Mouse (Mus musculus) small intestine, adult 2 months (tissue): ENCODE measurements around the gene Btg2. TPM values are rescaled to one million over a fixed set of nuclear protein-coding genes. Genes with fewer than 3 reads are reported as not detected.
A peak's percentile ranks its signal among the peaks of the same experiment; 100 is the strongest.

Source experiments
- H3K27ac ChIP-seq: fragments of 200-500 bp; 2 replicates; pipeline ENCODE4 v1.5.1; 2012; ENCODE audit warnings: low read depth, low read length, control low read depth, inconsistent platforms; ENCODE audit not compliant: insufficient read depth
- H3K27me3 ChIP-seq: fragments of 200-500 bp; 2 replicates; pipeline ENCODE4 v1.6.1; 2012; ENCODE audit warnings: mild to moderate bottlenecking, moderate library complexity, low read length, inconsistent platforms; ENCODE audit not compliant: control insufficient read depth, insufficient read depth
- H3K36me3 ChIP-seq: fragments of 200-500 bp; 2 replicates; pipeline ENCODE4 v1.6.1; 2012; ENCODE audit warnings: mild to moderate bottlenecking, low read length, control low read depth, inconsistent platforms; ENCODE audit not compliant: control insufficient read depth, insufficient read depth
- H3K4me1 ChIP-seq: fragments of 200-500 bp; 2 replicates; pipeline ENCODE4 v1.6.1; 2012; ENCODE audit warnings: low read length, inconsistent platforms, mixed read lengths; ENCODE audit not compliant: control insufficient read depth, insufficient read depth, insufficient read length
- H3K4me3 ChIP-seq: fragments of 200-500 bp; 2 replicates; pipeline ENCODE4 v1.5.1; 2012; ENCODE audit warnings: low read depth, mild to moderate bottlenecking, control low read depth, inconsistent platforms, low read length, moderate library complexity
- CTCF ChIP-seq: fragments of 200-500 bp; IDR thresholded peaks from 2 replicates; pipeline ENCODE4 v1.5.1; 2012; ENCODE audit warnings: low read depth, mild to moderate bottlenecking, control low read depth, inconsistent platforms, low read length, moderate library complexity, mixed read lengths; ENCODE audit not compliant: insufficient replicate concordance, insufficient read length; ENCODE audit errors: extremely low read depth
- POLR2A ChIP-seq: fragments of 200-500 bp; IDR thresholded peaks from 2 replicates; pipeline ENCODE4 v1.6.1; 2012; ENCODE audit warnings: low read depth, mild to moderate bottlenecking, control low read depth, inconsistent platforms, low read length, moderate library complexity
- WGBS: fragments of 180-500 bp; shearing (Covaris S2); methylation state at CpG from one replicate; pipeline ENCODE4 v1.1.7; 2018; 5-methylcytosine and 5-hydroxymethylcytosine counted together
- polyA plus RNA-seq: library from polyadenylated mRNA; depleted of rRNA; stranded (reverse); fragments of >200 nt; gene quantifications from 2 replicates; pipeline ENCODE4 v1.2.3, GENCODE M21; 2012

The Btg2 gene
- polyA plus RNA-seq, 1 experiment, result 73.7 TPM

DNA sequence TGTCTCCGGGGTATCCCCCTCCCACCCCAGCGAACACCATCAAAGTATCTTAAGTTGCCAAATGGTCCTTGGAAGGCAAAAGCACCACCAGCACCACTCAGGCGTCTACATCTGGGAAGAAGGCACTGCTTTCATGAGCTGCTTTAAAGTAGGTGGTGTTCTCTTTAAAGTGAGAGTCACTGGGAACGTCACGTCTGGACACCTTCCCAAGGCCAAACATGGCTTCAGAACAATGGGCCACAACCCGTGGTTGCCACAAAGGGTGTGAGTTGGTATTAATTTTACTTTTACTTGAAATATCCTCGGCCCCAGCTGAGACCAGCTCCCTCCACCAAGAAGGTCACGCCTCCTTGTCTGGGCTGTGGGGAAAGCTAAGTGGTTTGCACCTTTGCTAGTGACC, 21.2 kb downstream of the Btg2 start:
- peak overlapping the region; percentile 84 for H3K27ac ChIP-seq
- 31% methylated on average over 8 of the region's 8 CpGs for WGBS

DNA sequence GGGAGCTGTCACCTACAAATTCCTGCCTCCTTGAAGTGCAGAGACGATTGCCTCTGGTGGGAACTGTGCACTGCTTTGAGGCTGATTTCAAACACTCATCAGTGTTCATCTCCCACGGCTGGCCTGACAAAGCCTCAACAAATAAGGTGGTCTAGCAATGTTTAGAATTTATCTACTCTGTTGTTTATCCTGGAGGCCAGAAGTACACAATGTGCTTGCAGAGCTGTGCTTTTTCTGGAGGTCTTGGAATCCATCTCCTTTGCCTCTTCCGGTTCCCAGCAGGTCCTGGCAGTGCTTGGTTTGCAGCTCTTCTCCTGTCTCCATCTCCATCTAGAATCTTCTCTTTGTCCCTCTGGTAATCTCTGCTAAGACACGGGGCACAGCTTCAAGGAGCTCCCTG, 22.6 kb downstream of the Btg2 start:
- TF ChIP-seq POLR2A, result no peak
- TF ChIP-seq CTCF, result no peak
- Histone ChIP-seq H3K4me1 (peaks cover 50% of the 10 kb centered on the region), H3K27ac (peak overlapping the region; percentile 95), H3K36me3 (no peaks in the 10 kb centered on the region), H3K4me3 (no peak overlapping the region), H3K27me3 (no peaks in the 10 kb centered on the region)
- WGBS, result 42% methylated on average over 4 of the region's 4 CpGs

More for the DNA sequence above, 21.2 kb downstream of the Btg2 start:
- Histone ChIP-seq H3K36me3 (no peaks in the 10 kb centered on the region), H3K27me3 (no peaks in the 10 kb centered on the region), H3K4me3 (no peak overlapping the region), H3K4me1 (peaks cover 55% of the 10 kb centered on the region)
- TF ChIP-seq CTCF, result no peak
- no peak for TF ChIP-seq POLR2A

DNA sequence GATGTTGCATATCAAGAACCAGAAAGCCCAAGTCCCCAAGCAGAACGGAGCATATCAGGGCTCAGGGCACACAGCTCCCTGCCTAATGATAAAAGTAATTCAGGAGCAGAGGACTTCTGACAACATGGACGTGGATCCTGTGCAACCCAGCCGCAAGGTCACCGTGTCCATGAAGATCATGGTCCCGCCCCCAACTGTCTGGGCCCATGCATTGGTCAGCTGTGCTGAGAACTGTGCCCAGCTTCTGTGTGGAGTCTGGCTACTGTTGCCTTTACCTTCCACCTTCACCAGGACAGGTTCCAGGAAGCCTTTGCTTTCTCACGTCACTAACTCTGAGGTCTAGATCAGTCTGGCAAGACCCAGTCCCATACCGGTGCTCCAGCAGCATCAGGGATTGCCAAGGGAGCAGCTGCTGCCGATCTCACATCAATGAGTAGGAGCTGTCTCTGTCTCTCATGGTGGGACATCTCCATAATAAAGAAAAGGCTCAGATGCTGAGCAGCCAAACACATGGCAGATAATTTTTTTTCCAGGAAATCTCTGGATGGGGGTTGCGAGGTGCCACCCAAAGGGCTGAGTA, 23.2 kb downstream of the Btg2 start:
- 43% methylated on average over 9 of the region's 9 CpGs for WGBS
- Histone ChIP-seq H3K27me3 (no peaks in the 10 kb centered on the region), H3K4me1 (peaks cover 46% of the 10 kb centered on the region), H3K4me3 (no peak overlapping the region), H3K36me3 (no peaks in the 10 kb centered on the region), H3K27ac (peak overlapping the region; percentile 95)
- no peak for TF ChIP-seq CTCF
- no peak for TF ChIP-seq POLR2A

DNA sequence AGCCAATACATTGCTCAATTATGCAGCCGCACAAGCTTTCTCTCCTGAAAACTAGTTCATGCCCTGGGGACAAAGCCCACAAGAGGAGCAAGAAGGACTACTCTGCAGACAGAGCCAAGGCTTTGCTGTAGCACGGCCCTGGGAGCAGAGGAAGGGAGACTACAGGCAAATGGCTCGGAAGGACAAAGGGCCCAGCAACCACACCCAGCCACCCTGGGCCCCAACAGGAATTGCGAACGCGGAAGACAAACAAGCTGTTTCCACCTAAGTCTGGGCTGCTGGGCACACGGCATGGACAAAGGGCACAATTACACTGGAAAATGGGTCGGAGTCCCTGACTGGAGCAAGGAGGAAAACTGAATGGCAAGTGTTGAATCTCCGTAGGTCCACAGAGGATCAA, 23.9 kb downstream of the Btg2 start:
- 29% methylated on average over 9 of the region's 9 CpGs for WGBS
- Histone ChIP-seq H3K36me3 (no peaks in the 10 kb centered on the region), H3K27me3 (no peaks in the 10 kb centered on the region), H3K4me1 (peaks cover 42% of the 10 kb centered on the region), H3K27ac (peak overlapping the region; percentile 95), H3K4me3 (no peak overlapping the region)
- TF ChIP-seq POLR2A (no peak), CTCF (no peak)

DNA sequence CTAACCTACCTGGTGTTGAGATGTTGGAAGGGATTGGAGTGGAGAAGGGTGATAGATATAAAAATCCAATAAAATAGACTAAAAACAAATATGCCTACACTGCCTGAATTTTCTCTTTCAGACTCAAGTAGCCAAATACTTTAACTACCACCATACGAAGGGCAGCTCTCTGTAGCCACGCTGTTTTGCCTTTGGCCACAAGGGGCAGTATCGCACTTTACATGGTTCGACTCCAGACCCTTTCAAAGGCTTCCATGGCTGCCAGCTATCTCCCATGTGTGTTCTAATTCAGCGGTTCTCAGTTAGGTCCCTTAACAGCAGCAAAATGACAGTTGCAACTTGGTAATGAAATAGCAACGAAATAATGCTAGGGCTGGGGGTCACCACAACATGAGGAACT, 25.7 kb downstream of the Btg2 start:
- Histone ChIP-seq H3K27me3 (no peaks in the 10 kb centered on the region), H3K4me1 (peaks cover 36% of the 10 kb centered on the region), H3K4me3 (no peak overlapping the region), H3K36me3 (no peaks in the 10 kb centered on the region), H3K27ac (no peak overlapping the region)
- peak; percentile 89; the same call in 1 of the 2 replicates for TF ChIP-seq CTCF
- no peak for TF ChIP-seq POLR2A
- WGBS, result 4% methylated on average over 6 of the region's 6 CpGs

DNA sequence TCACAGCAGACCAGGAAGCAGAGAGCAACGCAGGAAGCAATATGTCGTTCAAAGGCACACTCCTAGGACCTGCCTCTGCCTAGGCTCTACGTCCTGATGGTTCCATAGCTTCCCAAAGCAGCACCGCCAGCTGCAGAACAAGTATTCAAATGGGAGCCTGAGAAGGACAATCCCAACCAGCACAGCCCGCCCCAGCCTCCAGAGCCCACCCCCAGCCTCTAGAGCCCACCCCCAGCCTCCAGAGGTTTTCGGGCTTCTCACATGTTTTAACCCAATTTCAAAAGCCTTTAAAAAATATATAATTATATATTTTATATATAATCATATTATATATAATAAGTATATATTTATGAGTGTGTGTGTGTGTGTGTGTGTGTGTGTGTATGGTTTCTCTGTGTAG, 29.4 kb downstream of the Btg2 start:
- WGBS, result 67% methylated on average over 6 of the region's 6 CpGs
- H3K4me3 ChIP-seq, result no peak overlapping the region
- no peak overlapping the region for H3K27ac ChIP-seq
- peaks cover 8% of the 10 kb centered on the region; the same call in 1 of the 2 replicates for H3K4me1 ChIP-seq
- no peaks in the 10 kb centered on the region for H3K27me3 ChIP-seq
- H3K36me3 ChIP-seq, result no peaks in the 10 kb centered on the region
- TF ChIP-seq CTCF (no peak), POLR2A (no peak)

DNA sequence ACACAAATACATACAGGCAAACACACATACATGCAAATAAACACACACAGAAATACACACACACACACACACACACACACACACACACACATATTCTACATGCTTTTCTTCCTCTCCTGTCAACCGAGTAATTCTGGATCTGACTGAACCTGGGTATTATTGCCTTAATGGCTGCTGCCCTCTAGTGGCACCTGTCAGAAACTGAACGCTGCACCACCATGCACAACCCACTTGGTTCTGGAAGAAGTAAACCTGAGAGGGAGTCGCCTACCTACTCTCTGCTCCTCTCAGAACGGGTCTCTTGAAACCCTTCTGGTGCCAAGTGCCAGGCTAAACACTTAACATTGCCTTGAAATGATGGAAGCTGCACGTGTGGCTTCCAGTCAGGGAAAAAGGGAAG, 30.2 kb downstream of the Btg2 start:
- Histone ChIP-seq H3K27me3 (no peaks in the 10 kb centered on the region), H3K4me1 (peaks cover 4% of the 10 kb centered on the region; the same call in 1 of the 2 replicates), H3K36me3 (no peaks in the 10 kb centered on the region), H3K4me3 (no peak overlapping the region), H3K27ac (no peak overlapping the region)
- TF ChIP-seq CTCF (peak; percentile 76; the same call in 1 of the 2 replicates), POLR2A (no peak)
- WGBS, result 3% methylated on average over 5 of the region's 5 CpGs
